Mouse (Mus musculus): ENCODE results near the gene Acsm2.
"Not testable (repeated sequence)": the region's sequence is repeated elsewhere in the genome, so short reads cannot be mapped to it uniquely, and the experiment has no call there.

Acsm2 gene

DNA sequence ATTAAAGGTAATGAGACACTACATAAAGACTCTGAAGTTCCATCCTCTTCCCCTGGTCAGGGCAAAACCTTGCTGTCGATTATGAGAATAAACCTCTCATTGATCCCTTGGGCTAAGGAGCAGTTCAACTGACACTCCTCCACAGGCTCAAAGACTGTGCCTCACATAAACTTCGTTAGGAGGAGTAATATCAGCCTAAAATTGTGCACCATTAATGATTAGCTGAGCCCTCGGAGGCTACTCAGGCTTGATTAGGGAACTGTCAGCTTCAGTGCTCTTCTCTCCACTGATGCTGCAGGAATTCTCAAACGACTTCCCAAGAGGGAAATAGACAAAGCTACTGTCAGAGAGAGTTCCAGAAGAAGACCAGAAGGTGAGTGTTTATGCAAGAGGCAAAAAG, 7.3 kb downstream of the Acsm2 start:
- DNase-seq (ENCODE audit: low read depth, low spot score): no peak

DNA sequence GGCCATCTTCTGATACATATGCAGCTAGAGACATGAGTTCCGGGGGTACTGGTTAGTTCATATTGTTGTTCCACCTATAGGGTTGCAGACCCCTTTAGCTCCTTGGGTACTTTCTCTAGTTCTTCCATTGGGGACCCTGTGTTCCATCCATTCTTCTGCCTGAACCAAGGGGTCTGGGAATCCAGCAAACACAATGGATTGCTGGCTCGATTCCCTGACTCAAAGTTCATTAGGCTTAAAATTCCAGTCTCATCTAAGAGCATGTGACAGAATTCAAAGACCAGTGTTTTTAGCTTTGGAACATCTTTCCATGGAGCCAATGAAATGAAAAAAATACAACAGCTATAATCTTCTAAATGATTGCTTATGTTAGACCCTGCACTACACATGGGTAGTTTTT, 8.3 kb downstream of the Acsm2 start:
- not testable (repeated sequence) for DNase-seq (ENCODE audit: low read depth, low spot score)

GRCm38 (mm10) chr7:119594530-119595107, 40.5 kb downstream of the Acsm2 start:
- DNase-seq (ENCODE audit: low read depth, low spot score): no peak

GRCm38 (mm10) chr7:119595306-119595705, 41.2 kb downstream of the Acsm2 start:
- peak; percentile 42 for DNase-seq (ENCODE audit: low read depth, low spot score)

DNA sequence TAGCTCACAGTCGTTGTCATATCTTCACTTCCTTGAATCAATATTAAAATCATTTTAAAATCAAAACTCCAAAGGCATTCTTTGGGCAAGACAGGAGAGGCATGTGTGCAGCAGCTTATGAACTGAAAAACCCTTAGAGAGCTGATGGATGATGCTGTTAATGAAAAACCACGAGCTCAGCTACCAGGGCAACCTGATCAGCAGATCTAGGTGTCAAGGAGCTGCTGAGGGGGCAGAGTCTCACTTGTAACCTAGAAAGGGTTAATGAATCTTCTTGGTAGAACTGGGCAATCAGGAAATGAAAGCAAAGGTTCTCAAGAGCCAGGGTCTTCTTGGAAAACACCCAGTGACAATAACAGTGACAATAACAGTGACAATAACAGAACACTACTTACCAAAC, 42.4 kb downstream of the Acsm2 start:
- no peak for DNase-seq (ENCODE audit: low read depth, low spot score)

- no peak for DNase-seq (ENCODE audit: low read depth, low spot score)
Observed at GRCm38 (mm10) chr7:119601195-119601953, 47.2 kb downstream of the Acsm2 start.

- no peak for DNase-seq (ENCODE audit: low read depth, low spot score)
Observed at GRCm38 (mm10) chr7:119601954-119602317, 47.8 kb downstream of the Acsm2 start.

DNA sequence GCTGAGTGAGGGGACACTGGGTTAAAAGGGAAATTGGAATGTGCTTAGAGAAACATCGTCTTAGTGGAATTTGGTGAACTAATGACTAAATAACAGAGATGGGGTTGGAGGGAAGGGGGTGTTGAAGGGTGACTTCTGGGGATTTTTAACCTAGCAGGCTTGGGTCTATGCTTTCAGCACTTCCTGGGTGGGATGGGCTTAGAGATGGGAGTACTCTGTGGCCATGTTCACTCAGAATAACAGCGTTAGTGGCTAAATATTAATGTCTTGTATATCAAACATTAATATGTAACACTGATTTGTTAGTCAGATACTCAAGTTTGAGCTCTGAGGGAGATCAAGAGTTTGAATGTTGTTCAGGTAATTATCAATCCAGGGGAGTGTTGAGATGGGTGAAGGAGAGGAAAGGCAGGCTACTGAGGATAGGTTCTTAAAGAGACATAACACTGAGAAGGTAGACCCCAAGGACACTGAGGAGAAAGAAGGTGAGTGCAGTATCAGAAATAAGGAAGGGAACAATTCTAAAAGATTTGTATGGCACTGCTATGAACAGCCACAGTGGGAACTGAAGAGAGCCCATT, 50.9 kb downstream of the Acsm2 start:
- DNase-seq (ENCODE audit: low read depth, low spot score): no peak

- DNase-seq (ENCODE audit: low read depth, low spot score): no peak
Observed at GRCm38 (mm10) chr7:119605926-119606663, 52.0 kb downstream of the Acsm2 start.

GRCm38 (mm10) chr7:119606664-119607076, 52.5 kb downstream of the Acsm2 start, which contains the start of gene Acsm1:
Acsm1 (plus strand) TSS chr7:119607026.
- DNase-seq (ENCODE audit: low read depth, low spot score): no peak

GRCm38 (mm10) chr7:119607796-119608515, 53.8 kb downstream of the Acsm2 start:
- no peak for DNase-seq (ENCODE audit: low read depth, low spot score)

- no peak for DNase-seq (ENCODE audit: low read depth, low spot score)
Observed at GRCm38 (mm10) chr7:119616531-119616930, 62.4 kb downstream of the Acsm2 start.

GRCm38 (mm10) chr7:119617593-119617992, 63.5 kb downstream of the Acsm2 start:
- DNase-seq (ENCODE audit: low read depth, low spot score): no peak

- DNase-seq (ENCODE audit: low read depth, low spot score): no peak
Observed at GRCm38 (mm10) chr7:119618209-119618935, 64.2 kb downstream of the Acsm2 start.

DNA sequence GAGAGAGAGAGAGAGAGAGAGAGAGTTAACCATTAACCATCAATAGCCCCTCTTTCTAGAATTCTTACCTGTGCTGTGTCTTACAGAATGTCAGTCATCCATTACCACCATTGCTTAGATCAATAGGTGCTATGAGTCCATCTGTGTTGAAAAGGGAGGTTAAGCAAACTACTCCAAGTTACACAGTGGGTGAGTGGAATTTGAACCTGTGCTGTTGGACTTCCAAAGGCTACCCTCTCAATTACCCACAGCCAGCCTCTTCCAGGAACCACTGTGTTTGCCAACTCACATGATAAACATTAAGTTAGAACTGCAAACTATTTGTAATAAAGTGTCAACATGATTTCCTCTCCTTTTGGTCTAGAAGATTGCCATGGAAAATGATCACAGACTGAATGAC, 66.0 kb downstream of the Acsm2 start:
- no peak for DNase-seq (ENCODE audit: low read depth, low spot score)

DNA sequence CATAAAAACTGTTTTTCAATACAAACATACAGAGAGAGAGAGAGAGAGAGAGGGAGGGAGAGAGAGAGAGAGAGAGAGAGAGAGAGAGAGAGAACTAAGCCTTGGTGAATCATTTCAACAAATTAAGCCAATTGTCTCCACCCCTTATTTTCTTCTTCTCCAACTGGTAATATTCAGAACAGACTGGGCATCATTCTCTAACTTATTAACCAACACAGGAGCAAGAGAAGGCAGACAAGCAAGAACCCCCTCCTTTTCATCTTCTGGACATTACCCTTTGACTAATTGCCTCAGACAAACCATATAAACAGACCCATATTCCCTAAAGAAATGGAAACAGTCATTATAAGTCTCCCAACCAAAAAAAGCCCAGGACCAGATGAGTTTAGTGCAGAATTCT, 84.6 kb downstream of the Acsm2 start:
- no peak for DNase-seq (ENCODE audit: low read depth, low spot score)

DNA sequence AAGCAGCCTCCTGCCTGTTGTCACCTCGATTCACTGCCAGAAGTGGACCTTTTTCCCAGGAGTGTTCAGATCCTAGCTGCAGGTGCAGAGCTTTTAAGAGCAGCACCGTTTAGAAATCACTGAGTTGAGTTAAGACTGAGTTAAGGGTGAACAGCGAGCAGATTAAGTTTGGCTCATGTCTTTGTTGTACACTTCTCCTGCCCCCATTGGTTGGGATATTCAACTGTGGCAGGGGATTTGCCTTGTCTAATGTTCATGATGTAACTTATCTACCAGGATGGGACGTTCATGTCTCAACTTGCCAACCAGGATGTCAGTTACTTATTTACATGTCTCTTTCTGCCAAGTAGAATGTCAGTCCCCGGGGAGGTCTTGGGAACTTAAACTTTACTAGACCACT, 88.2 kb downstream of the Acsm2 start:
- no peak for DNase-seq (ENCODE audit: low read depth, low spot score)

Measured in ES-CJ7 (cell line).